Mouse (Mus musculus) testis, adult 2 months (tissue): ENCODE data around the gene Celsr1. TPM values are rescaled to one million over a fixed set of nuclear protein-coding genes. Genes with fewer than 3 reads are reported as not detected.

Source experiments
- H3K27ac ChIP-seq: fragments of 200-500 bp; 2 replicates; pipeline ENCODE4 v1.5.1; 2012; ENCODE audit warnings: low read depth, low read length; ENCODE audit not compliant: control insufficient read depth, insufficient read depth
- H3K27me3 ChIP-seq: fragments of 200-500 bp; 2 replicates; pipeline ENCODE4 v1.6.1; 2012; ENCODE audit warnings: mild to moderate bottlenecking, low read length, moderate library complexity; ENCODE audit not compliant: control insufficient read depth, insufficient read depth
- H3K36me3 ChIP-seq: fragments of 200-500 bp; 2 replicates; pipeline ENCODE4 v1.6.1; 2012; ENCODE audit warnings: mild to moderate bottlenecking, low read length; ENCODE audit not compliant: control insufficient read depth, insufficient read depth
- H3K4me1 ChIP-seq: fragments of 200-500 bp; 2 replicates; pipeline ENCODE4 v1.6.1; 2012; ENCODE audit warnings: low read length; ENCODE audit not compliant: control insufficient read depth, insufficient read depth
- H3K4me3 ChIP-seq: fragments of 200-500 bp; 2 replicates; pipeline ENCODE4 v1.5.1; 2012; ENCODE audit warnings: low read depth, mild to moderate bottlenecking, low read length, moderate library complexity, mixed read lengths; ENCODE audit not compliant: control insufficient read depth
- CTCF ChIP-seq: fragments of 200-500 bp; IDR thresholded peaks from 2 replicates; pipeline ENCODE4 v1.5.1; 2012; ENCODE audit warnings: low read depth, mild to moderate bottlenecking, inconsistent platforms, low read length, moderate library complexity; ENCODE audit not compliant: control insufficient read depth, insufficient read depth, insufficient replicate concordance
- POLR2A ChIP-seq: fragments of 200-500 bp; IDR thresholded peaks from 2 replicates; pipeline ENCODE4 v1.6.1; 2012; ENCODE audit warnings: low read depth, mild to moderate bottlenecking, inconsistent platforms, low read length, moderate library complexity; ENCODE audit not compliant: control insufficient read depth
- polyA plus RNA-seq: library from polyadenylated mRNA; depleted of rRNA; stranded (reverse); fragments of >200 nt; gene quantifications from 2 replicates; pipeline ENCODE4 v1.2.3, GENCODE M21; 2012

Gene Celsr1
- polyA plus RNA-seq, 1 experiment: 0.15 TPM

GRCm38 (mm10) chr15:85981768-85982415, 51.7 kb downstream of the Celsr1 start:
- H3K36me3 ChIP-seq: no peaks in the 10 kb centered on the region
- no peak overlapping the region for H3K27ac ChIP-seq
- H3K27me3 ChIP-seq: no peaks in the 10 kb centered on the region
- TF ChIP-seq POLR2A (no peak), CTCF (no peak)
- H3K4me1 ChIP-seq: no peaks in the 10 kb centered on the region
- H3K4me3 ChIP-seq: no peak overlapping the region

- no peaks in the 10 kb centered on the region for H3K27me3 ChIP-seq
- no peaks in the 10 kb centered on the region for H3K36me3 ChIP-seq
- H3K4me3 ChIP-seq: no peak overlapping the region
- no peaks in the 10 kb centered on the region for H3K4me1 ChIP-seq
- H3K27ac ChIP-seq: no peak overlapping the region
- TF ChIP-seq POLR2A: no peak
- TF ChIP-seq CTCF: no peak
These were observed 56.5 kb downstream of the Celsr1 start for GRCm38 (mm10) chr15:85977086-85977485.

- no peaks in the 10 kb centered on the region for H3K36me3 ChIP-seq
- no peaks in the 10 kb centered on the region for H3K4me1 ChIP-seq
- TF ChIP-seq CTCF (no peak), POLR2A (no peak)
- H3K4me3 ChIP-seq: no peak overlapping the region
- no peak overlapping the region for H3K27ac ChIP-seq
- no peaks in the 10 kb centered on the region for H3K27me3 ChIP-seq
These were observed 57.8 kb downstream of the Celsr1 start for GRCm38 (mm10) chr15:85975746-85976145.

GRCm38 (mm10) chr15:85971596-85971995, 62.0 kb downstream of the Celsr1 start:
- Histone ChIP-seq H3K36me3 (no peaks in the 10 kb centered on the region), H3K27me3 (no peaks in the 10 kb centered on the region), H3K27ac (no peak overlapping the region), H3K4me3 (no peak overlapping the region), H3K4me1 (peaks cover 14% of the 10 kb centered on the region)
- TF ChIP-seq CTCF (no peak), POLR2A (no peak)

GRCm38 (mm10) chr15:85970441-85970840, 63.1 kb downstream of the Celsr1 start:
- Histone ChIP-seq H3K27me3 (no peaks in the 10 kb centered on the region), H3K27ac (no peak overlapping the region), H3K36me3 (no peaks in the 10 kb centered on the region), H3K4me3 (no peak overlapping the region), H3K4me1 (peaks cover 14% of the 10 kb centered on the region)
- TF ChIP-seq POLR2A (no peak), CTCF (no peak)

- Histone ChIP-seq H3K27ac (no peak overlapping the region), H3K4me3 (no peak overlapping the region), H3K27me3 (no peaks in the 10 kb centered on the region), H3K4me1 (peaks cover 14% of the 10 kb centered on the region), H3K36me3 (no peaks in the 10 kb centered on the region)
- no peak for TF ChIP-seq CTCF
- no peak for TF ChIP-seq POLR2A
These were observed 63.8 kb downstream of the Celsr1 start for GRCm38 (mm10) chr15:85969707-85970153.

- no peak for TF ChIP-seq POLR2A
- TF ChIP-seq CTCF: no peak
- no peaks in the 10 kb centered on the region for H3K36me3 ChIP-seq
- H3K27me3 ChIP-seq: no peaks in the 10 kb centered on the region
- peaks cover 14% of the 10 kb centered on the region for H3K4me1 ChIP-seq
- no peak overlapping the region for H3K27ac ChIP-seq
- no peak overlapping the region for H3K4me3 ChIP-seq
These were observed 64.3 kb downstream of the Celsr1 start for GRCm38 (mm10) chr15:85969291-85969690.
